Mouse (Mus musculus): ENCODE results near the gene Actg2. TPM values are rescaled to one million over a fixed set of nuclear protein-coding genes. Genes with fewer than 3 reads are reported as not detected.

Actg2 gene
- polyA plus RNA-seq, 1 experiment = 80.1 TPM

DNA sequence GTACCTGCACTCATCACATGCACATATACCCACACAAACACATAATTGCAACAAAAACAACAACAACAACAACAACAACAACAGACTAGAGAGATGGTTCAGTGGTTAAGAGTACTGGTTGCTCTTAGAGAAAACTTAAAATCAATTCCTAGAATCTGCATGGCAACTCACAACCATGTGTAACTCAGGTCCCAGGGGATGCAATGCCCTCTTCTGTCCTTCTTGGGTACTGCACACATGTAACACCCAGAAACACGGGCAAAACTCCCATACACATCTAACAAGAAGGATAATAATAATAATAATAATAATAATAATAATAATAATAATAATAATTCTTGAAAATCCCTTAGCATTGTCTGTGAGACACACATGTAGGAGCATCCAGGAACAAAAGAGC lies 23.6 kb downstream of the Actg2 start:
- no peak overlapping the region for H3K4me2 ChIP-seq (ENCODE audit: low read depth)
- H3ac ChIP-seq (ENCODE audit: control insufficient read depth, insufficient read length) = no peak overlapping the region
- H3K79me2 ChIP-seq (ENCODE audit: control insufficient read depth, insufficient read depth) = no peaks in the 10 kb centered on the region
- H3K4me3 ChIP-seq = no peak overlapping the region
- H3K36me3 ChIP-seq (ENCODE audit: control insufficient read depth, insufficient read depth) = no peaks in the 10 kb centered on the region
- TF ChIP-seq TCF12 (IDR thresholded peaks at IDR 0.05; ENCODE audit: insufficient read depth, poor library complexity, severe bottlenecking) = no peak
- TF ChIP-seq MYOG (IDR thresholded peaks at IDR 0.05; ENCODE audit: control insufficient read depth in 1 of 3, insufficient read depth in 1 of 3, insufficient read length in 2 of 3, low read depth in 2 of 3) = no peak
- no peak for TF ChIP-seq REST (IDR thresholded peaks at IDR 0.05; ENCODE audit: insufficient read depth, insufficient read length)
- no peaks in the 10 kb centered on the region for H3K27me3 ChIP-seq (ENCODE audit: control insufficient read depth, insufficient read depth, insufficient read length)

- TF ChIP-seq E2F4 (IDR thresholded peaks at IDR 0.05; ENCODE audit: insufficient read depth) (no peak), MAX (IDR thresholded peaks at IDR 0.05; ENCODE audit: low read depth) (no peak), TCF3 (IDR thresholded peaks at IDR 0.05; ENCODE audit: insufficient read length, low read depth) (no peak), REST (IDR thresholded peaks at IDR 0.05; ENCODE audit: insufficient read depth, insufficient read length) (no peak), USF1 (IDR thresholded peaks at IDR 0.05; ENCODE audit: low read depth) (no peak), TCF12 (IDR thresholded peaks at IDR 0.05; ENCODE audit: insufficient read depth, poor library complexity, severe bottlenecking) (no peak), POLR2AphosphoS2 (IDR thresholded peaks at IDR 0.05; ENCODE audit: insufficient read length, low read depth) (no peak), POLR2A (IDR thresholded peaks at IDR 0.05; ENCODE audit: insufficient read length, low read depth) (no peak), SRF (IDR thresholded peaks at IDR 0.05; ENCODE audit: control insufficient read depth, insufficient read length, low read depth) (no peak), MYOG (IDR thresholded peaks at IDR 0.05; ENCODE audit: control insufficient read depth in 1 of 3, insufficient read depth in 1 of 3, insufficient read length in 2 of 3, low read depth in 2 of 3) (no peak), MYOD1 (IDR thresholded peaks at IDR 0.05; ENCODE audit: control insufficient read depth in 1 of 3, insufficient read length in 2 of 3, low read depth in 2 of 3) (no peak), CEBPB (IDR thresholded peaks at IDR 0.05; ENCODE audit: insufficient read depth, poor library complexity, severe bottlenecking) (no peak)
- H3K4me2 ChIP-seq (ENCODE audit: low read depth) = no peak overlapping the region
These were observed 25.9 kb downstream of the Actg2 start for GRCm38 (mm10) chr6:83510210-83510609.

GRCm38 (mm10) chr6:83509442-83509841 lies 26.6 kb downstream of the Actg2 start:
- no peaks in the 10 kb centered on the region for H3K36me3 ChIP-seq (ENCODE audit: control insufficient read depth, insufficient read depth)

More at GRCm38 (mm10) chr6:83510210-83510609, 25.9 kb downstream of the Actg2 start:
- Histone ChIP-seq H3ac (ENCODE audit: control insufficient read depth, insufficient read length) (no peak overlapping the region), H3K4me3 (no peak overlapping the region), H3K79me2 (ENCODE audit: control insufficient read depth, insufficient read depth) (peaks cover 10% of the 10 kb centered on the region), H3K36me3 (ENCODE audit: control insufficient read depth, insufficient read depth) (no peaks in the 10 kb centered on the region), H3K27me3 (ENCODE audit: control insufficient read depth, insufficient read depth, insufficient read length) (no peaks in the 10 kb centered on the region)

GRCm38 (mm10) chr6:83507168-83507546 lies 28.9 kb downstream of the Actg2 start:
- H3K36me3 ChIP-seq (ENCODE audit: control insufficient read depth, insufficient read depth) = no peaks in the 10 kb centered on the region
- peaks cover 16% of the 10 kb centered on the region for H3K79me2 ChIP-seq (ENCODE audit: control insufficient read depth, insufficient read depth)
- peak overlapping the region; percentile 73 for H3K4me2 ChIP-seq (ENCODE audit: low read depth)
- TF ChIP-seq TCF3 (IDR thresholded peaks at IDR 0.05; ENCODE audit: insufficient read length, low read depth) (no peak), USF1 (IDR thresholded peaks at IDR 0.05; ENCODE audit: low read depth) (no peak), MAX (IDR thresholded peaks at IDR 0.05; ENCODE audit: low read depth) (no peak), POLR2AphosphoS2 (IDR thresholded peaks at IDR 0.05; ENCODE audit: insufficient read length, low read depth) (no peak)
- no peaks in the 10 kb centered on the region for H3K27me3 ChIP-seq (ENCODE audit: control insufficient read depth, insufficient read depth, insufficient read length)
- H3K4me3 ChIP-seq = peak overlapping the region; percentile 42
- H3ac ChIP-seq (ENCODE audit: control insufficient read depth, insufficient read length) = peak overlapping the region; percentile 35

More at GRCm38 (mm10) chr6:83509442-83509841, 26.6 kb downstream of the Actg2 start:
- Histone ChIP-seq H3K4me2 (ENCODE audit: low read depth) (peak overlapping the region; percentile 32), H3K79me2 (ENCODE audit: control insufficient read depth, insufficient read depth) (peaks cover 16% of the 10 kb centered on the region), H3K4me3 (no peak overlapping the region), H3K27me3 (ENCODE audit: control insufficient read depth, insufficient read depth, insufficient read length) (no peaks in the 10 kb centered on the region), H3ac (ENCODE audit: control insufficient read depth, insufficient read length) (no peak overlapping the region)
- no peak for TF ChIP-seq E2F4 (IDR thresholded peaks at IDR 0.05; ENCODE audit: insufficient read depth)
- TF ChIP-seq SRF (IDR thresholded peaks at IDR 0.05; ENCODE audit: control insufficient read depth, insufficient read length, low read depth) = no peak
- no peak for TF ChIP-seq REST (IDR thresholded peaks at IDR 0.05; ENCODE audit: insufficient read depth, insufficient read length)
- TF ChIP-seq MYOD1 (IDR thresholded peaks at IDR 0.05; ENCODE audit: control insufficient read depth in 1 of 3, insufficient read length in 2 of 3, low read depth in 2 of 3) = no peak
- TF ChIP-seq POLR2AphosphoS2 (IDR thresholded peaks at IDR 0.05; ENCODE audit: insufficient read length, low read depth) = no peak
- TF ChIP-seq CEBPB (IDR thresholded peaks at IDR 0.05; ENCODE audit: insufficient read depth, poor library complexity, severe bottlenecking) = no peak
- no peak for TF ChIP-seq MYOG (IDR thresholded peaks at IDR 0.05; ENCODE audit: control insufficient read depth in 1 of 3, insufficient read depth in 1 of 3, insufficient read length in 2 of 3, low read depth in 2 of 3)
- TF ChIP-seq USF1 (IDR thresholded peaks at IDR 0.05; ENCODE audit: low read depth) = no peak
- no peak for TF ChIP-seq MAX (IDR thresholded peaks at IDR 0.05; ENCODE audit: low read depth)
- no peak for TF ChIP-seq TCF3 (IDR thresholded peaks at IDR 0.05; ENCODE audit: insufficient read length, low read depth)
- TF ChIP-seq TCF12 (IDR thresholded peaks at IDR 0.05; ENCODE audit: insufficient read depth, poor library complexity, severe bottlenecking) = no peak
- TF ChIP-seq POLR2A (IDR thresholded peaks at IDR 0.05; ENCODE audit: insufficient read length, low read depth) = no peak

- Histone ChIP-seq H3K27me3 (ENCODE audit: control insufficient read depth, insufficient read depth, insufficient read length) (no peaks in the 10 kb centered on the region), H3K79me2 (ENCODE audit: control insufficient read depth, insufficient read depth) (peaks cover 16% of the 10 kb centered on the region), H3K4me3 (peak within 1 kb of the TSS; percentile 42), H3K4me2 (ENCODE audit: low read depth) (peak within 1 kb of the TSS; percentile 96), H3ac (ENCODE audit: control insufficient read depth, insufficient read length) (peak within 1 kb of the TSS; percentile 35), H3K36me3 (ENCODE audit: control insufficient read depth, insufficient read depth) (no peaks in the 10 kb centered on the region)
- TF ChIP-seq POLR2A (IDR thresholded peaks at IDR 0.05; ENCODE audit: insufficient read length, low read depth) (peak; percentile 86), SRF (IDR thresholded peaks at IDR 0.05; ENCODE audit: control insufficient read depth, insufficient read length, low read depth) (peak; percentile 87), REST (IDR thresholded peaks at IDR 0.05; ENCODE audit: insufficient read depth, insufficient read length) (peak; percentile 6), MYOG (IDR thresholded peaks at IDR 0.05; ENCODE audit: control insufficient read depth in 1 of 3, insufficient read depth in 1 of 3, insufficient read length in 2 of 3, low read depth in 2 of 3) (peak in 2 of 3 experiments; percentile 3 to 60), POLR2AphosphoS2 (IDR thresholded peaks at IDR 0.05; ENCODE audit: insufficient read length, low read depth) (peak; percentile 84), MYOD1 (IDR thresholded peaks at IDR 0.05; ENCODE audit: control insufficient read depth in 1 of 3, insufficient read length in 2 of 3, low read depth in 2 of 3) (peak in 1 of 3 experiments; percentile 17), CEBPB (IDR thresholded peaks at IDR 0.05; ENCODE audit: insufficient read depth, poor library complexity, severe bottlenecking) (no peak), E2F4 (IDR thresholded peaks at IDR 0.05; ENCODE audit: insufficient read depth) (no peak)
These were observed 29.6 kb downstream of the Actg2 start, which contains the start of gene Dguok for GRCm38 (mm10) chr6:83506258-83507167. Gene Dguok, minus strand, starts transcription at chr6:83506969.
